Mouse (Mus musculus) cerebellum, postnatal 14 days (tissue): ENCODE data around the gene Cyyr1.

Experiments
- DNase-seq, 2 experiments: peaks; one replicate each; pipeline ENCODE4 v3.0.0; 2021; ENCODE audit warnings: mixed read lengths in 2 of 2

Cyyr1 gene

DNA sequence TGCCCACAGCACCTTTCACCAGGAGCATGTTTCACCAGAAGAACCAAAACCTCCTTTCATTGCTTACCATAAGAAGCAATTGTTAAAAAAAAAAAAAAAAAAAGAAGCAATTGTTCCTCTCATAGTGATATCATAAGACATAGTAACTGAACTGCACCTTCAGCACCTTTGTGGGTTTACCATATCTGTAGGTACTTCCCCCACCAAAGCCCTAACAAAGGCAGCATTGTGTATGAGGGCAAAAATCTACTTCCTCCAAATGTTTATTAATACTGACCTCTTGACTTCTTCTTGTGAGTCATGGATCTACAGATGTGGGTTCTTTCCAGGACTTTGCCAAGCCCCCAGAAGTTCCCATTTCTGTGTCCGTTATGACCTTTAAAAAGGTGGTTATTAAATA is 98.2 kb downstream of the Cyyr1 start:
- DNase-seq, result no peak

DNA sequence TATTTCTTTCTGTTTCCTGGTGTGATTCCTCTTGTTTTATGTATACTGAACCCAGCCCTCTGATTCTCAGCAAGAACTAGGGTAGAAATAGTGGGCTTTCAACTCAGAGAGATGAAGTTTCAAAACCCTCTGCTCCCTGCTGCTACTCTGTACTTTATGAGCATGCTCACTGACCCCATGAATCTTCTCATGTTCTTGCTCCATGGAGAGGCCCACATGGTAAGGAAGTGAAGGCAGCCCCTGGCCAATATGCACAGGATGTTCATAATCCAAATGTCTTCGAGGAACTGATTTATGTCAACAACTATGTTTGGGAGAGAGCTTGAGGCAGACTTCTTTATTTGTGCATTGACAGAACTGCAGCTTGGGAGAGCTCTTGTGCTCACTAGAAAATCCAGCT is 106.9 kb downstream of the Cyyr1 start:
- no peak for DNase-seq

DNA sequence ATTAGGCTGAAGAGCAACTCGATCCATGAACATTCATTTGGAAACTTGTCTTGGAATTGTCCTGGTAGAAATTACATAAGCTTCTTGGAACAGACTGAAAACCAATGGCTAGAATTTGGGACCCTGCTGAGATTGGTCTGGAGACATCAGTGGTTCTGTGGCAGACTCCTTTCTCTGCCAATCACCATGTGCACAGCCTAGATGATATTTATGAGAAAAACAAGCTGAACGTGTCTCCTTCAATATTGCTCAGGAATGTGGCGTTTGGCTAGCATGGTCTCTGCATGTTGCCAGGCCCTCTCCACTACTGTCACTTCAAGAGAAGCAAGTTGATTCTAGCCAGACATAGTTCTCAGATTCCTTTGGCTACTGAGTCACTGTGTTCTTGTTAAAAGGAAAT is 107.4 kb downstream of the Cyyr1 start:
- peak; percentile 8 to 59 for DNase-seq

DNA sequence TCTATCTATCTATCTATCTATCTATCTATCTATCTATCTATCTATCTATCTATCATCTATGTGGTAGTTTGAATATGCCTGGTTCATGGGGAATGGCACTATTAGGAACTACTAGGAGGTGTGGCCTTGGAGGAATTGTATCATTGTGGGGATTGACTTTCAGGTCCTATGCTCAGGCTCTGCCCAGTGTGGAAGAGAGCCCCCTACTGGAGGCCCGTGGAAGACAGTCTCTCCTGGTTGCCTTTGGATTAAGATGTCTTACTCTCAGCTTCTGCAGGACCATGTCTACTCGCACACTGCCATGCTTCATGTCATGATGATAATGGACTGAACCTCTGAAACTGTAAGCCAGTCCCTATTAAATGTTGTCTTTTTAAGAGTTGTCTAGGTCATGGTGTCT is 117.8 kb downstream of the Cyyr1 start:
- peak; percentile 32 to 45 for DNase-seq

DNA sequence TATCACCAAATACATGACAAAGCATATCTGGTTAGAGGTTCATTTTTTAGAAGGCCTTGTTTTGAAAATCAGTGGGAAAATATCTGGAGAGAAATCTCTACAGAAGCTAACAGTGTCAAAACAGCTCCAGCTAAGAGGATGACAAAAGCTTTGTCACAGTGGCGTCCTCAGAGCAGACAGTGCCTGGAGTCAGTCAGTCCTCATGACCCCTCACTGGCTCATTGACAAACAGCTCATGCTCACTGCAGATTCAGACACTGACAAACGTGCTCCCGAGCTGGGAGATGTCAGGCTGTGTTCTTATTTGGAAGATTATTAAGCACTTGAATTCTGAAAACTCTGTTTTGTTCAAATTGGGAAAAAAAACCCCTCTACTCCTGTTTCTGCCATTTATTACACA is 124.0 kb downstream of the Cyyr1 start:
- peak; percentile 23 to 27 for DNase-seq

DNA sequence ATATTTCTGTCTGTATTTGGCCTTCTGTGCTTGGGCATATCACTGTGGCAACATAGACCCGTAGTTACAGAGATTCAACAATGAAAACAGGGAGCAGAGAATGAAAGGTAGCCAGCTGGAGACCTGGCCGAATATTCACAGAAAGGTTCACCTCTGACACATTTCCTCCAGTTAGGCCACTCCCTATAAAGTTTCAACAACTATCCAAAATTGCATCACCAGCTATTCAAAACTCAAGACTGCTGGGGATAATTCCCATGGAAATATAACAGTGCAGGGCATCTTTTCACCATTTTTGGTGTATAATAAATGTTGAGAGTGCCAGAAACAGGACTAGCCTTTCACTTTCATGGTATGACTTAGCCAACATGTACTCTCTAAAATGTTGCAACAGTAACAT is 130.3 kb downstream of the Cyyr1 start:
- no peak for DNase-seq

DNA sequence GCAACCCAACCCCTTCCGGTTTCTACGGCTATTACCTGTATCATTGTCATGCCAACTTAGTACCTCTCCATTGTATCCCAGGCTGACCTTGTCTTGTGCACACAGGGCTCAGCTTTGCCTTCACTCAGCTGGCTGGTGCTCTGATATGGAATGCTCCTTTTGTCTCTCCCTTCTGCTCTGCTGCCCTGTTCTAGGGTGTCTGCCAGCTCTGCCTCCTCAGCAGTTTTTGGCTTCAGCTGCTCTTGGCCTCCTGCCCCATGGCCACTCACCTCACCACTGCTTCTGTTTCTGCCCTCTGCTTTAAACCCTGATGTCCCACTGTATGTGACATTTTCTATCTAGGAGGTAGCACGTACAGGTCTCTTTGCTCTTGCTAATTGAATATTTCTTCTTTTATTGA is 137.8 kb downstream of the Cyyr1 start:
- peak; percentile 95 for DNase-seq

DNA sequence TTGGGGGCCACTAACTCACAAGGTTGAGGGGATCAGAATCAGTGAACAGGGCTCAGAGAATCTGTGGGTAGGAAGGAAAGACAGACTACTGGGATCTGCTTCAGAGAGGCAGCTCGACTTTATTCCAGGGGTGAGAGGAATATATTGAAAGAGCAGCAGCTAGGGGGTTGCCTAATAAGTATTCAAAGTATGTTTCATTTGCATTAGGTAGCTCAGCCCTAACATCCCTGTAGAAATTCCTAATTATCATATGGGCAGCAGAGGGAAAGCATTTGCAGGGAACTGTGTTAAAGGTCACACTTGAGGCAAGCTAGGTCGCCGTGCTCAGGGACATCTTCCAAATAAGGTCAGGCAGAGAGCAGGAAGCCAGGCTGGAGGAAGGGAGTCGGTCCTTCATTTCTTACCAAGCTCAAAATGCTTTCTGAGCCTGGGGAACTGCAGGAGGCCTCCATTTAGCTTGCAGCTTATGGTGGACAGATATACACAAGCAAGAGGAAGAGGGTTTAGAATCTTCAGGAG is 159.7 kb downstream of the Cyyr1 start:
- no peak for DNase-seq

DNA sequence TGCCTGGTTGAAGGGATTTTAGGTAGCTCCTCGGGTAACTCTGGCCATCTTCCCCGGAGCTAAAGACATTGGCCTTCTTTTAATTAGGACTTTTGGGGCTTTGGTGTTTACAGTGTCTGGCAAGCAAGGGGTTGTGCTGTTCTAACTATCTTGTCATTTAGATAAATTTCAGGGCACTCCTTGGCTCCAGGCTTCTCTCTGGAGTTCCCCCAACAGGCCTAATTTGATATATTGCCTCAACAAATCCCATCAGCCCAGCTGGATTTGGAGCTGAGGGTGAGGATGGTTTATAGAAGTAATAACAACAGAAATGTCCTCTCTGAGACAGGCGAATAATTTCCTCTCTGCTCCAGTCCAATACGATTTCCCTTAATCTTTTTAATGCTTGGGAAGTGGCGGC is 166.4 kb downstream of the Cyyr1 start:
- DNase-seq, result no peak
